Mouse (Mus musculus) MEL (cell line): ENCODE data around the gene Hoxb2. TPM values are rescaled to one million over a fixed set of nuclear protein-coding genes. Genes with fewer than 3 reads are reported as not detected.

Source experiments
- DNase-seq: peaks from one replicate; pipeline ENCODE4 v3.0.0; 2011; ENCODE audit warnings: low read depth, low spot score
- H3K27ac ChIP-seq: 2 replicates; pipeline ENCODE4 v1.5.1; 2012; ENCODE audit warnings: low read depth, mild to moderate bottlenecking, control low read depth, low read length, moderate library complexity; ENCODE audit not compliant: control insufficient read depth
- H3K27me3 ChIP-seq, 2 experiments: fragments of 150-350 bp in 1 of 2; sonication (generic) in 1 of 2; 2 replicates each; pipeline ENCODE4 v1.6.1; 2012; ENCODE audit warnings: low read length in 2 of 2, mild to moderate bottlenecking in 2 of 2, improper control_type of control experiment in 1 of 2, moderate library complexity in 1 of 2; ENCODE audit not compliant: insufficient read depth in 2 of 2, control insufficient read depth in 1 of 2
- H3K36me3 ChIP-seq, 2 experiments: 2 replicates each; pipeline ENCODE4 v1.6.1; 2012 to 2014; ENCODE audit warnings: low read length in 2 of 2, improper control_type of control experiment in 1 of 2, inconsistent platforms in 1 of 2, mild to moderate bottlenecking in 1 of 2; ENCODE audit not compliant: insufficient read depth in 2 of 2, control insufficient read depth in 1 of 2
- H3K4me1 ChIP-seq, 2 experiments: fragments of 150-350 bp in 1 of 2; sonication (generic) in 1 of 2; 2 replicates each; pipeline ENCODE4 v1.6.1; 2012; ENCODE audit warnings: low read length in 2 of 2, improper control_type of control experiment in 1 of 2, mild to moderate bottlenecking in 1 of 2; ENCODE audit not compliant: insufficient read depth in 2 of 2, control insufficient read depth in 1 of 2
- H3K4me3 ChIP-seq, 2 experiments: fragments of 150-350 bp in 1 of 2; sonication (generic) in 1 of 2; 2 replicates each; pipeline ENCODE4 v1.5.1; 2012; ENCODE audit warnings: low read depth in 2 of 2, low read length in 2 of 2, mild to moderate bottlenecking in 2 of 2, moderate library complexity in 2 of 2, control low read depth in 1 of 2, improper control_type of control experiment in 1 of 2; ENCODE audit not compliant: control insufficient read depth in 1 of 2, insufficient read depth in 1 of 2
- H3K79me2 ChIP-seq: 2 replicates; pipeline ENCODE4 v1.6.1; 2012; ENCODE audit warnings: mild to moderate bottlenecking, low read length, moderate library complexity; ENCODE audit not compliant: control insufficient read depth, poor library complexity, insufficient read depth
- H3K9ac ChIP-seq: 2 replicates; pipeline ENCODE4 v1.6.1; 2012; ENCODE audit warnings: low read depth, mild to moderate bottlenecking, control low read depth, low read length, moderate library complexity; ENCODE audit not compliant: control insufficient read depth, poor library complexity, severe bottlenecking
- H3K9me3 ChIP-seq: fragments of 150-350 bp; sonication (generic); replicated peaks from 2 replicates; pipeline ENCODE4 v1.6.1; 2012; ENCODE audit warnings: mild to moderate bottlenecking, low read length, improper control_type of control experiment, moderate library complexity; ENCODE audit not compliant: insufficient read depth
- BHLHE40 ChIP-seq: IDR thresholded peaks from 2 replicates; pipeline ENCODE4 v1.6.1; 2012; ENCODE audit warnings: low read depth, mild to moderate bottlenecking, inconsistent platforms, low read length, improper control_type of control experiment, borderline replicate concordance
- CHD1 ChIP-seq: IDR thresholded peaks from 2 replicates; pipeline ENCODE4 v1.6.1; 2012; ENCODE audit warnings: low read depth, mild to moderate bottlenecking, inconsistent platforms, low read length, improper control_type of control experiment
- EP300 ChIP-seq, 2 experiments: IDR thresholded peaks; 2 replicates each; pipeline ENCODE4 v1.6.1; 2011; ENCODE audit warnings: improper control_type of control experiment in 2 of 2, low read length in 2 of 2, low read depth in 1 of 2, mild to moderate bottlenecking in 1 of 2
- ETS1 ChIP-seq: IDR thresholded peaks from 2 replicates; pipeline ENCODE4 v1.6.1; 2012; ENCODE audit warnings: low read depth, mild to moderate bottlenecking, inconsistent platforms, low read length, improper control_type of control experiment, moderate library complexity
- GABPA ChIP-seq: IDR thresholded peaks from 2 replicates; pipeline ENCODE4 v1.6.1; 2012; ENCODE audit warnings: low read depth, mild to moderate bottlenecking, inconsistent platforms, low read length, improper control_type of control experiment, moderate library complexity
- GATA1 ChIP-seq: IDR thresholded peaks from 2 replicates; pipeline ENCODE4 v1.6.1; 2011; ENCODE audit warnings: low read depth, low read length, improper control_type of control experiment
- JUND ChIP-seq: IDR thresholded peaks from 2 replicates; pipeline ENCODE4 v1.6.1; 2011; ENCODE audit warnings: low read depth, mild to moderate bottlenecking, improper control_type of control experiment, low read length
- MAX ChIP-seq: IDR thresholded peaks from 2 replicates; pipeline ENCODE4 v1.6.1; 2011; ENCODE audit warnings: low read length, improper control_type of control experiment
- MAZ ChIP-seq: IDR thresholded peaks from 2 replicates; pipeline ENCODE4 v1.6.1; 2012; ENCODE audit warnings: low read depth, mild to moderate bottlenecking, inconsistent platforms, low read length, improper control_type of control experiment
- MEF2A ChIP-seq: IDR thresholded peaks from 2 replicates; pipeline ENCODE4 v1.6.1; 2014; ENCODE audit warnings: low read depth, mild to moderate bottlenecking, inconsistent platforms, low read length, improper control_type of control experiment; ENCODE audit not compliant: poor library complexity, insufficient replicate concordance, severe bottlenecking; ENCODE audit errors: extremely low read depth
- MYB ChIP-seq: IDR thresholded peaks from 2 replicates; pipeline ENCODE4 v1.6.1; 2011; ENCODE audit warnings: mild to moderate bottlenecking, low read depth, low read length, improper control_type of control experiment
- MYC ChIP-seq: IDR thresholded peaks from 2 replicates; pipeline ENCODE4 v1.6.1; 2011; ENCODE audit warnings: low read depth, mild to moderate bottlenecking, low read length, improper control_type of control experiment, moderate library complexity
- RAD21 ChIP-seq: IDR thresholded peaks from 2 replicates; pipeline ENCODE4 v1.6.1; 2011; ENCODE audit warnings: mild to moderate bottlenecking, low read depth, low read length, improper control_type of control experiment
- RCOR1 ChIP-seq: IDR thresholded peaks from 2 replicates; pipeline ENCODE4 v1.6.1; 2012; ENCODE audit warnings: low read depth, mild to moderate bottlenecking, inconsistent platforms, low read length, improper control_type of control experiment
- SIN3A ChIP-seq: IDR thresholded peaks from 2 replicates; pipeline ENCODE4 v1.6.1; 2012; ENCODE audit warnings: low read length, improper control_type of control experiment, inconsistent platforms
- TAL1 ChIP-seq: IDR thresholded peaks from 2 replicates; pipeline ENCODE4 v1.6.1; 2012; ENCODE audit warnings: mild to moderate bottlenecking, inconsistent platforms, low read length, moderate library complexity, mixed read lengths
- TCF12 ChIP-seq: IDR thresholded peaks from 2 replicates; pipeline ENCODE4 v1.6.1; 2014; ENCODE audit warnings: low read depth, mild to moderate bottlenecking, inconsistent platforms, low read length, improper control_type of control experiment, moderate library complexity
- USF1 ChIP-seq: IDR thresholded peaks from 2 replicates; pipeline ENCODE4 v1.6.1; 2014; ENCODE audit warnings: low read depth, mild to moderate bottlenecking, inconsistent platforms, low read length, improper control_type of control experiment, moderate library complexity
- ZC3H11A ChIP-seq: IDR thresholded peaks from 2 replicates; pipeline ENCODE4 v1.6.1; 2012; ENCODE audit warnings: low read depth, mild to moderate bottlenecking, inconsistent platforms, low read length, improper control_type of control experiment
- ZMIZ1 ChIP-seq: IDR thresholded peaks from 2 replicates; pipeline ENCODE4 v1.6.1; 2012; ENCODE audit warnings: low read depth, mild to moderate bottlenecking, inconsistent platforms, low read length, improper control_type of control experiment, moderate library complexity
- polyA plus RNA-seq, 2 experiments: library from polyadenylated mRNA; stranded (reverse) in 1 of 2; unstranded in 1 of 2; fragments of >175 nt in 1 of 2; fragments of >200 nt in 1 of 2; gene quantifications; 2 replicates each; pipeline versions ENCODE4 v1.2.1 to v1.2.4; 2012; ENCODE audit warnings: low replicate concordance in 2 of 2, low read depth in 1 of 2; ENCODE audit not compliant: insufficient read length in 2 of 2, insufficient read depth in 1 of 2, missing spikeins in 1 of 2
- total RNA-seq: library from RNA; depleted of rRNA; stranded (reverse); fragments of 300-350 nt; gene quantifications from 2 replicates; pipeline ENCODE4 v1.2.3, GENCODE M21; 2012

Gene Hoxb2
- total and polyA plus RNA-seq, 3 experiments, result not detected

- TF ChIP-seq RAD21 (no peak), USF1 (no peak), GABPA (no peak), MAZ (no peak), ZC3H11A (no peak), TCF12 (no peak), CHD1 (no peak), MYC (no peak), TAL1 (no peak), BHLHE40 (no peak), MYB (no peak), MEF2A (no peak), ZMIZ1 (no peak), EP300 (IDR thresholded peaks at IDR 0.05; ENCODE audit: low read depth in 1 of 2, low read length in 2 of 2) (no peak), SIN3A (no peak), GATA1 (no peak)
- Histone ChIP-seq H3K4me3 (no peak overlapping the region), H3K4me1 (no peaks in the 10 kb centered on the region), H3K36me3 (no peaks in the 10 kb centered on the region), H3K79me2 (no peaks in the 10 kb centered on the region), H3K9me3 (no peaks in the 10 kb centered on the region), H3K9ac (no peak overlapping the region), H3K27me3 (peaks cover 0 to 2% of the 10 kb centered on the region in 2 experiments; a peak in 2 of 4 replicates), H3K27ac (no peak overlapping the region)
- no peak for DNase-seq
Measured at GRCm38 (mm10) chr11:96343206-96343745, 7.0 kb upstream of the Hoxb2 start.

- TF ChIP-seq JUND, result no peak
- no peak for TF ChIP-seq RCOR1
- no peak for TF ChIP-seq EP300 (IDR thresholded peaks at IDR 0.05; ENCODE audit: low read depth in 1 of 2, low read length in 2 of 2)
- TF ChIP-seq ETS1, result no peak
- no peak for TF ChIP-seq MAX
- Histone ChIP-seq H3K9me3 (no peaks in the 10 kb centered on the region), H3K9ac (no peak overlapping the region), H3K4me1 (no peaks in the 10 kb centered on the region), H3K79me2 (no peaks in the 10 kb centered on the region), H3K27me3 (peaks cover 0 to 2% of the 10 kb centered on the region in 2 experiments; a peak in 2 of 4 replicates), H3K27ac (no peak overlapping the region), H3K36me3 (no peaks in the 10 kb centered on the region), H3K4me3 (no peak overlapping the region)
- DNase-seq, result no peak
Measured at GRCm38 (mm10) chr11:96344061-96344877, 6.1 kb upstream of the Hoxb2 start.
